Mouse (Mus musculus) CD4-positive, CD25-positive, alpha-beta regulatory T cell, adult 9 weeks (primary cell): Measurements from ENCODE around the gene Uri1. TPM values are rescaled to one million over a fixed set of nuclear protein-coding genes. Genes with fewer than 3 reads are reported as not detected.

Experiments used
- polyA plus RNA-seq: library from polyadenylated mRNA; unstranded; fragments of 100-300 nt; shearing (Covaris generic); gene quantifications from one replicate; pipeline ENCODE4 v1.2.1, GENCODE M21; 2017

The Uri1 gene
- polyA plus RNA-seq: 10.7 TPM

DNA sequence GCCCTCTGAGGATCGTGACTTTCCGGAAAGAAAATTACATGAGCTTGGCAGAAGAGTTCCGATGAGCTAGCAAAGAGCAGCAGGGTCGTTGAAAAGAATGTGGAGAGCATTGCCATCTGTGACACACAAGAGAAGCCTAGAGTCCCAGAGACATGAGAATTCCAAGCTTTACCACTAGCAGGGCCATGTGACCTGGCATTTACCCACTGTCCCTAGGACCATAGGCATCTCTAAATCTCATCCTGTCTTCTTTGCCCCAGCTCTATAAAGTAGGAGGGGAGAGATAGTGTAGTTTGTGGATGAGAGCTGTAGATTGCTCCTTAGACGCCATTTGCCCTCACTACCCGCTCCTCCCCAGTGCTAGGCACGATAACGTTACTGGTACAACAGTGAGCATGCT lies at the start of gene Uri1:
TSS of gene Uri1 (minus strand) at position 101 of the 400 bp plus-strand sequence.

Other genes with a start within 250 kb of the Uri1 start
- gene Zfp536, start 249.9 kb downstream of the Uri1 start, polyA plus RNA-seq: 0.38 TPM
- gene Ccne1, start 84.0 kb upstream of the Uri1 start, polyA plus RNA-seq: 2.1 TPM
- gene 1600014C10Rik, start 159.7 kb upstream of the Uri1 start, polyA plus RNA-seq: 155 TPM
- 0.67 TPM for gene Plekhf1, start 204.5 kb upstream of the Uri1 start, polyA plus RNA-seq
- 37.4 TPM for gene Pop4, start 247.9 kb upstream of the Uri1 start, polyA plus RNA-seq